Mouse (Mus musculus): ENCODE results near the gene Galns. TPM values are rescaled to one million over a fixed set of nuclear protein-coding genes. Genes with fewer than 3 reads are reported as not detected.

Gene Galns
- polyA plus RNA-seq, 1 experiment from 2014 or later, result 12.5 TPM

- peak; percentile 41 for DNase-seq
- H3K4me1 ChIP-seq (ENCODE audit: insufficient read depth), result peaks cover 16% of the 10 kb centered on the region
- H3K9me3 ChIP-seq (ENCODE audit: low read depth, low read length), result no peaks in the 10 kb centered on the region
- no peaks in the 10 kb centered on the region; the same call in 1 of the 2 replicates for H3K27me3 ChIP-seq (ENCODE audit: insufficient read depth, low read length)
- no peak for TF ChIP-seq CTCF (IDR thresholded peaks at IDR 0.05; ENCODE audit: low read depth)
- WGBS, result 47% methylated on average over 15 of the region's 15 CpGs
- no peaks in the 10 kb centered on the region for H3K36me3 ChIP-seq (ENCODE audit: insufficient read depth)
- ATAC-seq (ENCODE audit: insufficient read depth), result no peak
- no peak overlapping the region for H3K9ac ChIP-seq
- no peak overlapping the region for H3K4me2 ChIP-seq
- H3K27ac ChIP-seq (ENCODE audit: low read depth), result no peak overlapping the region
- no peak overlapping the region for H3K4me3 ChIP-seq (ENCODE audit: low read depth, low read length)
These were observed 30.1 kb upstream of the Galns start for GRCm38 (mm10) chr8:122641406-122641805.

DNA sequence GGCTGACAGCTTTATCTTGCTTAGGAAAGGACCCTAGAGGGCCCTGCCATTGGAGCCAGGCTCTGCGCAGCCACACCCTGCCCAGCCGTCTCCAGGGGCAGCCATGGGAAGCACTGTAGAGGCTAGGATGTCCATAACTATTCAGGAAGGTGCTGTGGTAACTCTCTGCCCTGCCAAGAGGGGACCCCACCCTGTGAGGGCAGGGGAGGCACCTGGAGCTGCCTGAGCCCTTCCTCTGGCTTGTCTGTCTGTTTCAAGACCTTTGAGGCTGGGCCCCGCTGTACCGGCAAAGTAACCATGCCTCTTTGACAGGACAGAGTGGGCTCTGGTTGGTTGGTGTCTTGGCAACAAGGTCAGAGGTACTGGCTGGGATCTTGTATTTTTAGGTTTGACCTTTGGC, 29.6 kb upstream of the Galns start:
- Histone ChIP-seq H3K27ac (ENCODE audit: low read depth) (no peak overlapping the region), H3K9ac (no peak overlapping the region), H3K27me3 (ENCODE audit: insufficient read depth, low read length) (no peaks in the 10 kb centered on the region; the same call in 1 of the 2 replicates), H3K4me1 (ENCODE audit: insufficient read depth) (peaks cover 18% of the 10 kb centered on the region), H3K9me3 (ENCODE audit: low read depth, low read length) (no peaks in the 10 kb centered on the region), H3K4me3 (ENCODE audit: low read depth, low read length) (no peak overlapping the region), H3K4me2 (no peak overlapping the region), H3K36me3 (ENCODE audit: insufficient read depth) (no peaks in the 10 kb centered on the region)
- ATAC-seq (ENCODE audit: insufficient read depth) (no peak), DNase-seq (no peak)
- WGBS, result 70% methylated on average over 4 of the region's 4 CpGs
- no peak for TF ChIP-seq CTCF (IDR thresholded peaks at IDR 0.05; ENCODE audit: low read depth)

GRCm38 (mm10) chr8:122639521-122640248, 28.4 kb upstream of the Galns start:
- no peaks in the 10 kb centered on the region for H3K27me3 ChIP-seq (ENCODE audit: insufficient read depth, low read length)
- WGBS, result 13% methylated on average over 16 of the region's 16 CpGs
- peak overlapping the region; percentile 27; the same call in 1 of the 2 replicates for H3K27ac ChIP-seq (ENCODE audit: low read depth)
- H3K4me3 ChIP-seq (ENCODE audit: low read depth, low read length), result no peak overlapping the region
- TF ChIP-seq CTCF (IDR thresholded peaks at IDR 0.05; ENCODE audit: low read depth), result no peak
- peaks cover 18% of the 10 kb centered on the region for H3K4me1 ChIP-seq (ENCODE audit: insufficient read depth)
- no peaks in the 10 kb centered on the region for H3K36me3 ChIP-seq (ENCODE audit: insufficient read depth)
- DNase-seq (peak; percentile 90), ATAC-seq (ENCODE audit: insufficient read depth) (peak; percentile 83)
- peak overlapping the region; percentile 20; the same call in 1 of the 2 replicates for H3K4me2 ChIP-seq
- no peak overlapping the region for H3K9ac ChIP-seq
- H3K9me3 ChIP-seq (ENCODE audit: low read depth, low read length), result no peaks in the 10 kb centered on the region

DNA sequence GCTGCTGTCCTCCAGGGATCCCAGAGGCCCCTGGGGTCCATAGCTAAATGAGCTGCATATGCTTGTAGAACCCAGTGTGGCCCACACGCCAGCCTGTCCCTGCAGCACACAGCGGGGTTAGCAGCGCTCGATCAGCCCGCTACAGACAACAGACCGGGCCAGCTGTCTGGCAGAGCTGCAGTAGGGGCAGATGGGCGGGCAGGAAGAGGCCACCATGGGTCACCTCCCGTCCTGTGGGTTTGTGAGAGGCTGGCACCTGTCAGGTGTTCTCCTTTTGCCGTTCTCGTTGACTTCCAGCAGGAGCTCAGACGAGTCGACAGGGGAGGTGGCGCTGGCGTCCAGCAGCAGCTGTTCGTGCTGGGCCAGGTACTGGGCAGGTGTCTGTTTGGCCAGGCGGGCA, 27.3 kb upstream of the Galns start:
- no peaks in the 10 kb centered on the region for H3K9me3 ChIP-seq (ENCODE audit: low read depth, low read length)
- no peaks in the 10 kb centered on the region for H3K27me3 ChIP-seq (ENCODE audit: insufficient read depth, low read length)
- no peak overlapping the region for H3K9ac ChIP-seq
- no peak for TF ChIP-seq CTCF (IDR thresholded peaks at IDR 0.05; ENCODE audit: low read depth)
- H3K27ac ChIP-seq (ENCODE audit: low read depth), result no peak overlapping the region
- H3K36me3 ChIP-seq (ENCODE audit: insufficient read depth), result no peaks in the 10 kb centered on the region
- no peak overlapping the region for H3K4me2 ChIP-seq
- DNase-seq, result no peak
- peaks cover 18% of the 10 kb centered on the region for H3K4me1 ChIP-seq (ENCODE audit: insufficient read depth)
- no peak overlapping the region for H3K4me3 ChIP-seq (ENCODE audit: low read depth, low read length)
- WGBS, result 63% methylated on average over 16 of the region's 16 CpGs
- no peak for ATAC-seq (ENCODE audit: insufficient read depth)

DNA sequence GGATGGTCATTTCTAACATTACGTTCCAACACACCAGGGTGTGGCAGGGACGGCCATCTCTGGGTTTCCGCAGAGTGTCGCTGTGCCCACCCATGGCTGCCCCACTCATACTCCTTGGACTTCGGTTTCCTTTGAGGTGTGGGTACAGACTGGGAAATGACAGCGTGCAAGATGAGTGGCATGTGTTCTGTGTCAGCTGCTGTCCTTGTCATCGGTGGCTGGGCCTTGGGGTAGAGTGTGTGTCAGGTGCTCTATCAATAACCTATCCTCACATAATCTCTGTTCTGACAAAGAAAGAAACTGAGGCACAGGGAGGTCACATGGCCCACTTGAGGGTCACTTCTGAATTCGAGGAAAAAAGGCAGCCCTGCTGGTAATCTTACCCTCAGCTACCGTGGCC, 26.0 kb upstream of the Galns start:
- Histone ChIP-seq H3K4me1 (ENCODE audit: insufficient read depth) (peaks cover 16% of the 10 kb centered on the region), H3K4me3 (ENCODE audit: low read depth, low read length) (no peak overlapping the region), H3K27me3 (ENCODE audit: insufficient read depth, low read length) (no peaks in the 10 kb centered on the region), H3K27ac (ENCODE audit: low read depth) (no peak overlapping the region), H3K9me3 (ENCODE audit: low read depth, low read length) (no peaks in the 10 kb centered on the region), H3K36me3 (ENCODE audit: insufficient read depth) (no peaks in the 10 kb centered on the region), H3K9ac (no peak overlapping the region), H3K4me2 (no peak overlapping the region)
- TF ChIP-seq CTCF (IDR thresholded peaks at IDR 0.05; ENCODE audit: low read depth), result no peak
- no peak for ATAC-seq (ENCODE audit: insufficient read depth)
- DNase-seq, result no peak
- 73% methylated on average over 9 of the region's 9 CpGs for WGBS

DNA sequence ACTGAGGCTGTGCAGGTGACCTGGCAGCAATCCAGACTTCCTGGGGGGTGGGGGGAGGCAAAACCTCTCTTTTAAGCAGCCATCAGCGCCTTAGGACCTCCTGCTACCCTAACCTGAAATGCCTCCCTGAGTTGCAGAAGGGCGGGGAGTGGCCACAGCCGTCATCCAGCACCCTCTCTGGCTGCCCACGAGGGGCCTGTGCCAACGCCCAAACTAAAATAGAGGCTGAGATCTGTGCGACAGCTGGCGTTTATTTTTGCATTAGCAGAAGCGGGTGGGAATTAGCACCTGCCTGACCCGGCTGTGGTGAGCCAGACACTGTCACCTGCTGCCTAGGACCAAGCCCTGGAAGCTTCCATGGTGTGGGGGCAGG, 25.5 kb upstream of the Galns start:
- Histone ChIP-seq H3K4me1 (ENCODE audit: insufficient read depth) (peaks cover 16% of the 10 kb centered on the region), H3K27me3 (ENCODE audit: insufficient read depth, low read length) (no peaks in the 10 kb centered on the region), H3K4me3 (ENCODE audit: low read depth, low read length) (no peak overlapping the region), H3K27ac (ENCODE audit: low read depth) (no peak overlapping the region), H3K9me3 (ENCODE audit: low read depth, low read length) (no peaks in the 10 kb centered on the region), H3K36me3 (ENCODE audit: insufficient read depth) (no peaks in the 10 kb centered on the region), H3K9ac (no peak overlapping the region), H3K4me2 (no peak overlapping the region)
- ATAC-seq (ENCODE audit: insufficient read depth), result no peak
- no peak for TF ChIP-seq CTCF (IDR thresholded peaks at IDR 0.05; ENCODE audit: low read depth)
- DNase-seq, result no peak
- 42% methylated on average over 9 of the region's 9 CpGs for WGBS

- Histone ChIP-seq H3K27ac (ENCODE audit: low read depth) (no peak overlapping the region), H3K36me3 (ENCODE audit: insufficient read depth) (no peaks in the 10 kb centered on the region), H3K27me3 (ENCODE audit: insufficient read depth, low read length) (no peaks in the 10 kb centered on the region), H3K4me3 (ENCODE audit: low read depth, low read length) (no peak overlapping the region), H3K9ac (no peak overlapping the region), H3K9me3 (ENCODE audit: low read depth, low read length) (no peaks in the 10 kb centered on the region), H3K4me2 (no peak overlapping the region), H3K4me1 (ENCODE audit: insufficient read depth) (peaks cover 16% of the 10 kb centered on the region)
- no peak for TF ChIP-seq CTCF (IDR thresholded peaks at IDR 0.05; ENCODE audit: low read depth)
- ATAC-seq (ENCODE audit: insufficient read depth), result no peak; the same call in 1 of the 2 replicates
- DNase-seq, result peak; percentile 32
- 34% methylated on average over 14 of the region's 14 CpGs for WGBS
These were observed 24.9 kb upstream of the Galns start for GRCm38 (mm10) chr8:122635878-122636802.

Measured in lung, embryonic 14.5 days (tissue).